Mouse (Mus musculus): ENCODE data around the gene Rarg. TPM values are rescaled to one million over a fixed set of nuclear protein-coding genes. Genes with fewer than 3 reads are reported as not detected.

Rarg gene
- polyA plus RNA-seq, 1 experiment: 23.7 TPM

DNA sequence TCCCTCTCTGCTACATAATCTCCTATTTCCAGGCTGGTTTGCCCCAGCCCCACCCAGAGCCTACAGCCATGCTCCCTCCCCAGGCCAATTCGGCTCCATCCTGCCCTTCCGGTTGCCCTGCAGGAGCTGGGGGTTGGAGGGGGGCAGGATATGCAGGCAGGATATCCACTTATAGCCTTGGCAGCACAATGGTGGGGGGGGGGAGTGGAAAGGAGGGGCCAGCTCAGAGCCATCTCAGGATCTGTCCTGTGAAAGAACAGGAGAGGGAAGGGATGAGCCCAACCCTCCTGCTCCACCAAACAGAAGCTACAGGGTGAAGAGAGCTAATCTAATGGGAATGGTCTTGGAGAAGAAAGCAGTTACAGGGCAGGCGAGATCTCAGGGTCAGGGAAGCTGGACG lies 16.7 kb downstream of the Rarg start:
- Histone ChIP-seq H3K36me3 (ENCODE audit: control insufficient read depth, insufficient read depth, low read length) (no peaks in the 10 kb centered on the region), H3K27ac (ENCODE audit: control insufficient read depth, insufficient read depth, low read length) (no peak overlapping the region), H3K4me3 (ENCODE audit: control insufficient read depth, insufficient read depth, low read length) (no peak overlapping the region), H3K27me3 (ENCODE audit: control insufficient read depth, insufficient read depth, low read length) (peaks cover 4% of the 10 kb centered on the region; the same call in 1 of the 2 replicates), H3K4me1 (replicated peaks; ENCODE audit: control insufficient read depth, insufficient read depth, low read length) (peaks cover 14% of the 10 kb centered on the region)
- DNase-seq: no peak
- TF ChIP-seq POLR2A (IDR thresholded peaks at IDR 0.05; ENCODE audit: control insufficient read depth, extremely low read depth, insufficient read depth, low read length, poor library complexity): no peak
- TF ChIP-seq CTCF (IDR thresholded peaks at IDR 0.05; ENCODE audit: borderline replicate concordance, control insufficient read depth, extremely low read depth, insufficient read depth, low read length, poor library complexity): no peak
- WGBS: 92% methylated on average over 4 of the region's 4 CpGs

DNA sequence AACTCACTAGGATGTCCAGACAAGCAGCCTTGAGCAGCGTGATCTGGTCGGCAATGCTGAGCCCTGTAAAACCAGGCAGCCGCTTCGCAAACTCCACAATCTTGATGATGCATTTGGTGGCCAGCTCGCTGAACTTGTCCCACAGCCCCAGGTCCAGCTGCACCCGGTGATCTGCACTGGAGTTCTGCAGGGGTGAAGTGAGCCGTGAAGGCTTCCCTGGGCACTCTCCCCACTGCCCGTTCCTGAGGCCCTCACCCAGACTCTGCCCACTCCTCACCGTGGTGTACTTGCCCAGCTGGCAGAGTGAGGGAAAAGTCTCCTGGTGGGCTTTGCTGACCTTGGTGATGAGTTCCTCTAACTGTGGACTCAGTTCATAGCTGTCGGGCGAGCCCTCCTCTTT lies 17.5 kb downstream of the Rarg start:
- H3K4me3 ChIP-seq (ENCODE audit: control insufficient read depth, insufficient read depth, low read length): no peak overlapping the region
- no peak for DNase-seq
- WGBS: 89% methylated on average over 11 of the region's 11 CpGs
- no peak overlapping the region for H3K27ac ChIP-seq (ENCODE audit: control insufficient read depth, insufficient read depth, low read length)
- no peak for TF ChIP-seq POLR2A (IDR thresholded peaks at IDR 0.05; ENCODE audit: control insufficient read depth, extremely low read depth, insufficient read depth, low read length, poor library complexity)
- H3K27me3 ChIP-seq (ENCODE audit: control insufficient read depth, insufficient read depth, low read length): no peaks in the 10 kb centered on the region
- H3K36me3 ChIP-seq (ENCODE audit: control insufficient read depth, insufficient read depth, low read length): no peaks in the 10 kb centered on the region
- H3K4me1 ChIP-seq (replicated peaks; ENCODE audit: control insufficient read depth, insufficient read depth, low read length): peaks cover 17% of the 10 kb centered on the region

DNA sequence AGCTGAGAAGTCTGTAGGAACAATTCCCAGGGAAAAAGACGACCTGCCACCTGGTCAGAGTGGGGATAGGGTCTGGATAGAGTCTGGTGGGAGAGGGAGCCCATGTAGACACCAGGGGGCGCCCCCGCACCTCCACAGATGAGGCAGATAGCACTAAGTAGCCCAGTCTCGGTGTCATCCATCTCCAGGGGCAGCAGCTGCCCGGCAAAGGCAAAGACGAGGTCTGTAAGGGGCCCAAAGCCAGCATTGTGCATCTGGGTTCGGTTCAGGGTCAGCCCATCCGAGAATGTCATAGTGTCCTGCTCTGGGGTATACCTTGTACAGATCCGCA lies 18.1 kb downstream of the Rarg start:
- DNase-seq: peak; percentile 84
- Histone ChIP-seq H3K27ac (ENCODE audit: control insufficient read depth, insufficient read depth, low read length) (no peak overlapping the region), H3K4me1 (replicated peaks; ENCODE audit: control insufficient read depth, insufficient read depth, low read length) (peaks cover 24% of the 10 kb centered on the region), H3K27me3 (ENCODE audit: control insufficient read depth, insufficient read depth, low read length) (no peaks in the 10 kb centered on the region), H3K4me3 (ENCODE audit: control insufficient read depth, insufficient read depth, low read length) (no peak overlapping the region), H3K36me3 (ENCODE audit: control insufficient read depth, insufficient read depth, low read length) (no peaks in the 10 kb centered on the region)
- WGBS: 22% methylated on average over 9 of the region's 9 CpGs
- TF ChIP-seq CTCF (IDR thresholded peaks at IDR 0.05; ENCODE audit: borderline replicate concordance, control insufficient read depth, extremely low read depth, insufficient read depth, low read length, poor library complexity) (peak; percentile 89), POLR2A (IDR thresholded peaks at IDR 0.05; ENCODE audit: control insufficient read depth, extremely low read depth, insufficient read depth, low read length, poor library complexity) (no peak)

DNA sequence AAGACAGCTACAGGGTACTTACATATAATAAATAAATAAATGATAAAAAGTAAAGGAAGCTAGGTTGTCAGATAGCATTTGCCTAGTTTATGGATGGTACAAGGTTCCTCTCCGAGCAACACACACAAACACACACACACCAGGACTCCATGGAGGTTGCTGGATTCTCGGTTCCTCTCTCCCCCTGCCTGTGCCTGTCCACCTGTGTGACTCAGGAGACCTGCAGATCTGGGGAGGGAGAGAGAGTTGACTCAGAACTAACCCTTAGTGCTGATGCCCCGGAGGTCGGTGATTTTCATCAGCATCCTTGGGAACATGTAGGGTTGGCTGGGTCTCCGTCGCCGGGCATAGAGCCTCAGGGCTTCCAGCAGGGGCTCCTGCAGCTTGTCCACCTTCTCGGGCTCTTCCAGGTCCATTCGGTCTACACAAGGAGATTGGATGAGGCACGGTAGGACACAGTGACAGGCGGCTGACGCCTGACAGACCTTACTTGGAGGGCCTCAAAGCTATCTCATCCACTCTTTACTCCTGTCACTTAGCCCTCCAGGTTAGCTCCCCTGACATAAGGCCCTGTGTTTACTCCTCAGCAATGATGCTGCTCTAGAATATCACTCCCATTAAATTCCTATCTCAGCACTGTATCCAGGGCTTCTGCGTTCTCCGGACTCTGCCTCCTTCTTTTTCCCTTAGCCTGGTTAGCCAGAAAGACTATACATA lies 18.6 kb downstream of the Rarg start:
- TF ChIP-seq POLR2A (IDR thresholded peaks at IDR 0.05; ENCODE audit: control insufficient read depth, extremely low read depth, insufficient read depth, low read length, poor library complexity) (no peak), CTCF (IDR thresholded peaks at IDR 0.05; ENCODE audit: borderline replicate concordance, control insufficient read depth, extremely low read depth, insufficient read depth, low read length, poor library complexity) (no peak)
- Histone ChIP-seq H3K27me3 (ENCODE audit: control insufficient read depth, insufficient read depth, low read length) (no peaks in the 10 kb centered on the region), H3K4me3 (ENCODE audit: control insufficient read depth, insufficient read depth, low read length) (no peak overlapping the region), H3K36me3 (ENCODE audit: control insufficient read depth, insufficient read depth, low read length) (no peaks in the 10 kb centered on the region), H3K27ac (ENCODE audit: control insufficient read depth, insufficient read depth, low read length) (no peak overlapping the region), H3K4me1 (replicated peaks; ENCODE audit: control insufficient read depth, insufficient read depth, low read length) (peaks cover 28% of the 10 kb centered on the region)
- WGBS: 91% methylated on average over 14 of the region's 14 CpGs
- no peak for DNase-seq

DNA sequence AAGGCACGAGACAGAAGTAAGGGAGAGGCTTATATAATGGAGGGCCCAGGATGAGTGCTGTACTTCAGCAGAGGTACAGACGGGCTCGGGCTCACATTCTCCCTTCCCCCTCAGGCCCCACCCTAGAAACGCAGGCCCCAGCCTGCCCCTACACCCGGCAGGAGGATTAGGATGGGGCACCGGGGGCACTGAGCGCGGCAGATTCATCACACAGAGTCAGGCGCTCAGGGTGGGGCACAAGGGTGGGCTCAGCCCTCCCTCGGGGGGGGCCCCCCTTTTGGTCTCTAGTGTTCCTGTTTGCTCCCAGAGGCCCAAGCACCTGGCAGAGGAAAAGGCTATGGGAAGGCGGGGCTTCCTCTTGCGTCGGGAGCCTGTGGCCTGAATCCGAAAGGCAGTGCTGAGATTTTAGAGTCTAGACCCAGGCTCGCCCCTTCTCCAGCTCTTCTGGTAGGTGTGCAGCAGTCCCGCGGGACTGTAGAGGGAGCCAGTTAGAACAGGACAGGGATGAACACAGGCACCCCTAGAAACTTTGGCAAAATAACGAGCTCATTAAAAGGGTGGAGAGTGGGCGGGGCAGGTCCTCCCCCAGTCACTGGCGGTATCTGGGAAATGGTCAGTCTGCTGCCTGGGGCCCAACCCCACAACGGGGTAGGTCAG lies 21.8 kb downstream of the Rarg start:
- TF ChIP-seq CTCF (IDR thresholded peaks at IDR 0.05; ENCODE audit: borderline replicate concordance, control insufficient read depth, extremely low read depth, insufficient read depth, low read length, poor library complexity): no peak
- no peak for TF ChIP-seq POLR2A (IDR thresholded peaks at IDR 0.05; ENCODE audit: control insufficient read depth, extremely low read depth, insufficient read depth, low read length, poor library complexity)
- H3K4me3 ChIP-seq (ENCODE audit: control insufficient read depth, insufficient read depth, low read length): no peak overlapping the region
- H3K36me3 ChIP-seq (ENCODE audit: control insufficient read depth, insufficient read depth, low read length): no peaks in the 10 kb centered on the region
- H3K4me1 ChIP-seq (replicated peaks; ENCODE audit: control insufficient read depth, insufficient read depth, low read length): peaks cover 46% of the 10 kb centered on the region
- WGBS: 26% methylated on average over 21 of the region's 21 CpGs
- H3K27me3 ChIP-seq (ENCODE audit: control insufficient read depth, insufficient read depth, low read length): no peaks in the 10 kb centered on the region
- peak; percentile 31 for DNase-seq
- no peak overlapping the region for H3K27ac ChIP-seq (ENCODE audit: control insufficient read depth, insufficient read depth, low read length)

DNA sequence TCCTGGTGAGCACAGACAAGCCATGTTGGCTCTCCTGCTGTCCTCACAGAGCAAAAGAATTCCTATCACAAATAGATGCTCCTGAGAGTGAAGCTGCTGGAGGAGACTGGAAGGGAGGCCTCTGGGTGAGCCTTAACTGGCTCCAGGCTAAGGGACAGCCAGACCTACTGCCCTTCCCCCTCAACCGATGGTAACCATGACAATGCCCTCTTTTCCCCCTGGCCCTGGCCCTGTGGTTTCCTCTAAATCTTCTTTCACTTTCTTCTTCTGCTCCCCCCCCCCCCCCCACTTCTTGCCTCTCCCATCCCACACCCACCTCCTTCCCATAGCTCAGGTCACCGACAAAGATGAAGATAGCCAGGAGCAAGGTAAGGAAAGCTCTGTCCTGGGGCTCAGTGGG lies 23.4 kb downstream of the Rarg start:
- Histone ChIP-seq H3K36me3 (ENCODE audit: control insufficient read depth, insufficient read depth, low read length) (no peaks in the 10 kb centered on the region), H3K27me3 (ENCODE audit: control insufficient read depth, insufficient read depth, low read length) (no peaks in the 10 kb centered on the region), H3K4me1 (replicated peaks; ENCODE audit: control insufficient read depth, insufficient read depth, low read length) (peaks cover 47% of the 10 kb centered on the region), H3K4me3 (ENCODE audit: control insufficient read depth, insufficient read depth, low read length) (no peak overlapping the region), H3K27ac (ENCODE audit: control insufficient read depth, insufficient read depth, low read length) (no peak overlapping the region; the same call in 1 of the 2 replicates)
- TF ChIP-seq CTCF (IDR thresholded peaks at IDR 0.05; ENCODE audit: borderline replicate concordance, control insufficient read depth, extremely low read depth, insufficient read depth, low read length, poor library complexity): no peak
- TF ChIP-seq POLR2A (IDR thresholded peaks at IDR 0.05; ENCODE audit: control insufficient read depth, extremely low read depth, insufficient read depth, low read length, poor library complexity): no peak
- peak; percentile 37 for DNase-seq
- 0% methylated on average over 2 of the region's 2 CpGs for WGBS
